Mouse (Mus musculus): Measurements from ENCODE around the gene Gm13089.
"Not testable (repeated sequence)": the region's sequence is repeated elsewhere in the genome, so short reads cannot be mapped to it uniquely, and the experiment has no call there.

Gm13089 gene

DNA sequence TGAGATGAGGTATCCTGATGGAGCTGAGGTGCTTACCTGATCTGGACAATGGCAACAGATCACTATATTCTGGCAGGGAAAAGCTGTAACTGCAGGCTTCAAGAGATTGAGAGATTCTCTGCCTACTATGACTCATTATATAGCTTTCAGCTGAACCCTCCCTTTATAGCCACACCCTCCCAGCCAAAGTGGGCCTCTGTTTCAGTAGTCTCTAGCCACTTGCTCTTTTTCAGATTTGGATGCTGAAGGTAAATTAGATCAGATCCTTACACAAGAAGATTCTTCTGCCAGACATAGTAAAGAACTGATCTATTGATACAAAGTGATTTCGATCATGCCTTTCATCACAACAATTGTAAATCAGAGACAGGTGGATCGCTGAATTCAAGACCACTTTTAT is at the start of gene Gm13089:
Gm13089 (minus strand) TSS at position 101 of the 400 bp plus-strand sequence.
- no peak for DNase-seq (ENCODE audit: low read depth)

DNA sequence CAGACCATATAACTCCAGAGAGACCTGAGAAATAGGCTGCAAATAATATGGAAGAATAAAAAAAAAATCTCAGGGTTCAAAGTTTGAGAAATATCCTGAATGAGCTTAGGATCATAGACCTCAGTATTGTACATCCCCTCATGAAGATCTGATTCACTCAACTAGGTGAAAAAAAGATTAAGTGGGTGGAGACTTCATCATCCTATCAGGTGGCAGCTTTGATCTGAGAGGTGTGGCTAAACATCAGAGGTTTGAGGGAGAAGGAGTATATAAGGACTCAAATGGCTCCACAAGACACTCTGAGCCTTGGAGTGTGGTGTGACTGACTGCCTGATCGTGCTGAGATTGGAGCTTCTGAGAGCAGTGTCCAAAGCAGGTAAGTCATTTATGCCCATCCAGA is 16.6 kb upstream of the Gm13089 start, which contains the start of gene Gm13078:
Gm13078 (plus strand) TSS at position 301 of the 400 bp plus-strand sequence.
- no peak for DNase-seq (ENCODE audit: low read depth)

DNA sequence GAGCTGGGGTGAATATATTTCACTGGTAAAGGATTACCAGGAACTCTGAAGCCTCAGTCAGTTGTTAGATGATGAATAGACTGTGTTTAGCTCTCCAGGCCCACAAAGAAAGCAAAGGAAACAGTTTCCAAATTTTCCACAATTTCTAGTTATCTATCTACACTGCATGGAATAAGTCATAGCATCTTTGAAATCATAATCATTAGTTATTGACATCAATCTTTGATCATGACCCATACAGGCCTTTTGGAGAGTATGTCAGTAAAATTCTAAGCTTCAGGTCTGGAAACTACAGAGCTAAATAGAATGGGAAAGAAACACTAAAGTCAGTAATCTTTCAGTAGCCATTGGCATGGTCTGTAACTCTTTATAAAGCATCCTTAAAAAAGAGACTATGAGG is 45.4 kb downstream of the Gm13089 start, which contains the start of gene Gm13088:
Gm13088 (minus strand) TSS at position 101 of the 400 bp plus-strand sequence.
- not testable (repeated sequence) for DNase-seq (ENCODE audit: low read depth)

Data from NIH3T3 (cell line).